ENCODE assay signal across 19 mouse cellular contexts in the genomic region with DNA sequence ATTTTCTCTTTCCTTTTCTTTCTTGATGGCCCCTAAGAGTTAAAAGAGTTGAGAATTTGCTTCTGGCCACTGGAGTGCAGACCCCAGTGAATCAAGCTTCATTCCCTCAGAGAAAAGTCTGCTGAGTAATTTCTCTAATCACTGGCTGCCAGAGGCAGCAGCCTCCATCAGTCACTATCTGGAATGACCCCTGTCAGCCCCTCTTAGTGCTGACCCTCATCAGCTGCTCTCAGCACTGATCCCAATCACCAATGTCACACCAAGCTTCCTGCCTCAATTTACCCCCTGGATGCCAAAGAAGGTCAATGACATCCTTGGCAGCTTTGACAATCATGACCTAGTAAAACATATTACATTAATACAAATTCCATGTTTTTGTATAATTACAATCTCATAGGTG. TPM values are rescaled to one million over a fixed set of nuclear protein-coding genes. Genes with fewer than 3 reads are reported as not detected.
DNase-seq lines count a peak whose midpoint lies in the region; ATAC-seq and TF ChIP-seq lines count a peak whose summit lies in the region.
"Had no signal": no experiment of that assay in that cellular context is flagged by ENCODE, and none has a peak within 500 bp of the region (broad histone marks: within the 10 kb centered on the region; RNA-seq: fewer than 3 reads in every experiment).

No protein-coding gene starts in this region.

- peak; percentile 67 for ATAC-seq in forebrain, embryonic 11.5 days (replicated peaks; ENCODE audit: low FRiP score)
- ATAC-seq in hindbrain, embryonic 12.5 days (ENCODE audit: low FRiP score) = peak; percentile 57; the same call in 1 of the 2 replicates
- ATAC-seq in midbrain, embryonic 15.5 days (replicated peaks) = peak; percentile 72
- ATAC-seq: lung, postnatal 0 days had no signal

- no peak overlapping the region for H3K4me3 ChIP-seq in ES-E14 (ENCODE audit: insufficient read depth in 1 of 2, low read depth in 1 of 2, low read length in 2 of 2, poor library complexity in 1 of 2, severe bottlenecking in 1 of 2)
- no peak overlapping the region for H3K4me3 ChIP-seq in forebrain, embryonic 11.5 days (ENCODE audit: low read depth, low read length)
- H3K4me3 ChIP-seq in hindbrain, embryonic 12.5 days = no peak overlapping the region
- H3K4me3 ChIP-seq in midbrain, embryonic 15.5 days = no peak overlapping the region
- H3K4me3 ChIP-seq: heart, adult 2 months; hindbrain, embryonic 15.5 days; stomach, embryonic 15.5 days had no signal

- intact Hi-C loops in heart, postnatal 36 days (cut with DNase I) = no loop called here
- intact Hi-C loops in heart, postnatal 14 days (cut with DNase I) = no loop called here

- in situ Hi-C loops in ES-E14 (cut with MboI; ENCODE audit: low sequenced_read_pairs in 2 of 2, unreplicated experiment in 2 of 2) = no loop called here

- peak overlapping the region; percentile 58; the same call in 1 of the 2 replicates for H3K27ac ChIP-seq in ES-E14 (ENCODE audit: insufficient read depth, low read depth, low read length, poor library complexity, severe bottlenecking)
- no peak overlapping the region for H3K27ac ChIP-seq in forebrain, embryonic 11.5 days (ENCODE audit: low read depth, low read length)
- H3K27ac ChIP-seq in hindbrain, embryonic 12.5 days = no peak overlapping the region
- 0 out of 2 replicates have a peak overlapping the region, but pooled peaks have one; percentile 39 for H3K27ac ChIP-seq in midbrain, embryonic 15.5 days
- H3K27ac ChIP-seq: heart, adult 2 months; hindbrain, embryonic 15.5 days; stomach, embryonic 15.5 days had no signal

- H3K27me3 ChIP-seq in forebrain, embryonic 11.5 days (ENCODE audit: control insufficient read depth, insufficient read depth, low read length) = no peaks in the 10 kb centered on the region
- no peaks in the 10 kb centered on the region for H3K27me3 ChIP-seq in hindbrain, embryonic 12.5 days
- H3K27me3 ChIP-seq in midbrain, embryonic 15.5 days (replicated peaks) = no peaks in the 10 kb centered on the region
- H3K27me3 ChIP-seq: hindbrain, embryonic 15.5 days; stomach, embryonic 15.5 days had no signal

- DNase-seq in ES-E14 (ENCODE audit: low read depth, low spot score) = no peak
- DNase-seq in forebrain, embryonic 11.5 days (ENCODE audit: low spot score) = no peak
- no peak for DNase-seq in cerebellum, adult 8-10 months
- no peak for DNase-seq in heart, postnatal 36 days
- DNase-seq in heart, postnatal 14 days = no peak
- DNase-seq: adrenal gland, postnatal 14 days; cerebellum, postnatal 10 days; gastrocnemius, postnatal 25 days; heart, adult 2 months; kidney, adult 11 months; layer of hippocampus, postnatal 36 days; liver; right cerebral cortex, postnatal 25 days; thymus, adult 2 months had no signal

- H3K36me3 ChIP-seq in ES-E14 (ENCODE audit: control insufficient read depth, insufficient read depth, low read length, poor library complexity, severe bottlenecking) = no peaks in the 10 kb centered on the region; the same call in 1 of the 2 replicates
- H3K36me3 ChIP-seq in forebrain, embryonic 11.5 days (ENCODE audit: control insufficient read depth, insufficient read depth, low read length) = peaks cover 22% of the 10 kb centered on the region
- H3K36me3 ChIP-seq in hindbrain, embryonic 12.5 days = peaks cover 32% of the 10 kb centered on the region
- peaks cover 28% of the 10 kb centered on the region for H3K36me3 ChIP-seq in midbrain, embryonic 15.5 days (replicated peaks)

- no peak overlapping the region for H3K9ac ChIP-seq in ES-E14 (ENCODE audit: insufficient read depth, low read depth, low read length, poor library complexity, severe bottlenecking)
- no peak overlapping the region for H3K9ac ChIP-seq in forebrain, embryonic 11.5 days (ENCODE audit: low read length)
- no peak overlapping the region for H3K9ac ChIP-seq in hindbrain, embryonic 12.5 days
- H3K9ac ChIP-seq in midbrain, embryonic 15.5 days = no peak overlapping the region
- H3K9ac ChIP-seq: hindbrain, embryonic 15.5 days; stomach, embryonic 15.5 days had no signal

- peaks cover 4% of the 10 kb centered on the region; the same call in 1 of the 2 replicates for H3K9me3 ChIP-seq in ES-E14 (ENCODE audit: control insufficient read depth, insufficient read depth, low read depth, low read length)
- peaks cover 17% of the 10 kb centered on the region for H3K9me3 ChIP-seq in forebrain, embryonic 11.5 days (ENCODE audit: control insufficient read depth, low read length)
- peaks cover 25% of the 10 kb centered on the region for H3K9me3 ChIP-seq in hindbrain, embryonic 12.5 days (replicated peaks)
- peaks cover 31% of the 10 kb centered on the region for H3K9me3 ChIP-seq in midbrain, embryonic 15.5 days

- H3K4me2 ChIP-seq in forebrain, embryonic 11.5 days (ENCODE audit: low read depth, low read length, severe bottlenecking) = no peak overlapping the region
- no peak overlapping the region for H3K4me2 ChIP-seq in hindbrain, embryonic 12.5 days (replicated peaks)
- no peak overlapping the region for H3K4me2 ChIP-seq in midbrain, embryonic 15.5 days
- H3K4me2 ChIP-seq: hindbrain, embryonic 15.5 days; stomach, embryonic 15.5 days had no signal

- H3K4me1 ChIP-seq in ES-E14 (ENCODE audit: control insufficient read depth in 2 of 2, insufficient read depth in 2 of 2, low read length in 2 of 2, poor library complexity in 1 of 2) = peaks cover 0 to 2% of the 10 kb centered on the region in 2 experiments; a peak in 2 of 4 replicates
- H3K4me1 ChIP-seq in forebrain, embryonic 11.5 days (replicated peaks; ENCODE audit: control insufficient read depth, insufficient read depth, low read length) = 0 out of 2 replicates have a peak, but pooled peaks cover 2% of the 10 kb centered on the region
- H3K4me1 ChIP-seq in hindbrain, embryonic 12.5 days = peaks cover 6% of the 10 kb centered on the region; the same call in 1 of the 2 replicates
- peaks cover 8% of the 10 kb centered on the region for H3K4me1 ChIP-seq in midbrain, embryonic 15.5 days
- H3K4me1 ChIP-seq: stomach, embryonic 15.5 days had no signal

TF ChIP-seq in ES-E14, 5 proteins besides CTCF, POLR2A, EP300 and RAD21:
- TF ChIP-seq MAFK (IDR thresholded peaks at IDR 0.05; ENCODE audit: insufficient read depth, low read depth, low read length) = no peak
- no peak for TF ChIP-seq ZNF384 (IDR thresholded peaks at IDR 0.05; ENCODE audit: low read depth, low read length)
- TF ChIP-seq CHD2 (IDR thresholded peaks at IDR 0.05; ENCODE audit: low read depth, low read length) = no peak
- no peak for TF ChIP-seq ZC3H11A (IDR thresholded peaks at IDR 0.05; ENCODE audit: borderline replicate concordance, low read depth, low read length)
- no peak for TF ChIP-seq HCFC1 (IDR thresholded peaks at IDR 0.05; ENCODE audit: borderline replicate concordance, insufficient read depth, low read length)

RNA-seq across cellular contexts. Expression of a gene that starts 45.0 kb away (rescaled TPM):
- 1.1 and 1.5 TPM in 2 replicates for total RNA-seq in ES-E14 (2012; rRNA removed)
- 6.9 and 9.4 TPM in 2 replicates for polyA plus RNA-seq in forebrain, embryonic 11.5 days (2014; fragmentation: Nextera tagmentation; extraction: Ambion mirVana)
- polyA plus RNA-seq in hindbrain, embryonic 12.5 days (2016; fragmentation: Nextera tagmentation; extraction: Ambion mirVana) = 8.8 TPM in 2 replicates
- polyA plus RNA-seq in midbrain, embryonic 15.5 days (2015; fragmentation: Nextera tagmentation; extraction: Ambion mirVana) = 13.8 TPM in 2 replicates
- 10 to 100 TPM; 11.6 to 11.7 TPM for total RNA-seq in heart, postnatal 36 days (2021)
- total RNA-seq in heart, postnatal 14 days (2021) = 10 to 100 TPM in 1 of 2 experiments, 1 to 10 TPM in 1; 8.9 to 12.7 TPM

Comparison
In these comparisons a context has a peak if more than half of its experiments do, and no peak if none do; other contexts are left out.
1. H3K27ac ChIP-seq: peak in ES-E14 (single experiment) and midbrain, embryonic 15.5 days (single experiment); none in forebrain, embryonic 11.5 days (single experiment) and hindbrain, embryonic 12.5 days (single experiment).
2. Peak in every context shown above with its lines, with median percentiles within 50 percentile points of each other: ATAC-seq.